Mouse (Mus musculus) retina, postnatal 7 days (tissue): ENCODE data around the gene Dynlt1f.
"Not testable (repeated sequence)": the region's sequence is repeated elsewhere in the genome, so short reads cannot be mapped to it uniquely, and the experiment has no call there.

Experiments used
- DNase-seq: peaks from one replicate; pipeline ENCODE4 v3.0.0-alpha.2; 2012; ENCODE audit warnings: low read depth, low spot score

Dynlt1f gene

GRCm38 (mm10) chr17:6661093-6661816 is 5.6 kb upstream of the Dynlt1f start:
- not testable (repeated sequence) for DNase-seq

GRCm38 (mm10) chr17:6660589-6660988 is 4.9 kb upstream of the Dynlt1f start:
- not testable (repeated sequence) for DNase-seq

GRCm38 (mm10) chr17:6658801-6659200 is 3.1 kb upstream of the Dynlt1f start, which contains the start of gene Sytl3:
Sytl3 (plus strand) TSS chr17:6659093.
- not testable (repeated sequence) for DNase-seq

- DNase-seq, result not testable (repeated sequence)
Observed at GRCm38 (mm10) chr17:6656471-6656870, 771 bp upstream of the Dynlt1f start.

GRCm38 (mm10) chr17:6655087-6655511 is 601 bp downstream of the Dynlt1f start:
- peak; percentile 68 for DNase-seq

GRCm38 (mm10) chr17:6653341-6653946 is 2.3 kb downstream of the Dynlt1f start:
- not testable (repeated sequence) for DNase-seq

- DNase-seq, result not testable (repeated sequence)
Observed at GRCm38 (mm10) chr17:6650904-6651565, 4.7 kb downstream of the Dynlt1f start.

GRCm38 (mm10) chr17:6647452-6647851 is 8.2 kb downstream of the Dynlt1f start:
- DNase-seq, result not testable (repeated sequence)

GRCm38 (mm10) chr17:6646841-6647240 is 8.9 kb downstream of the Dynlt1f start:
- not testable (repeated sequence) for DNase-seq

- not testable (repeated sequence) for DNase-seq
Observed at GRCm38 (mm10) chr17:6645668-6646067, 10.0 kb downstream of the Dynlt1f start.

- not testable (repeated sequence) for DNase-seq
Observed at GRCm38 (mm10) chr17:6644673-6645072, 11.0 kb downstream of the Dynlt1f start.

- DNase-seq, result not testable (repeated sequence)
Observed at GRCm38 (mm10) chr17:6644210-6644609, 11.5 kb downstream of the Dynlt1f start.

- DNase-seq, result not testable (repeated sequence)
Observed at GRCm38 (mm10) chr17:6640771-6641429, 14.8 kb downstream of the Dynlt1f start.

GRCm38 (mm10) chr17:6640044-6640637 is 15.6 kb downstream of the Dynlt1f start:
- not testable (repeated sequence) for DNase-seq

GRCm38 (mm10) chr17:6639486-6639885 is 16.2 kb downstream of the Dynlt1f start:
- DNase-seq, result not testable (repeated sequence)

GRCm38 (mm10) chr17:6638444-6638843 is 17.3 kb downstream of the Dynlt1f start:
- DNase-seq, result not testable (repeated sequence)

GRCm38 (mm10) chr17:6637434-6637833 is 18.3 kb downstream of the Dynlt1f start:
- not testable (repeated sequence) for DNase-seq

- no peak for DNase-seq
Observed at GRCm38 (mm10) chr17:6636861-6637260, 18.8 kb downstream of the Dynlt1f start.

GRCm38 (mm10) chr17:6635781-6636180 is 19.9 kb downstream of the Dynlt1f start:
- not testable (repeated sequence) for DNase-seq

GRCm38 (mm10) chr17:6632850-6633249 is 22.9 kb downstream of the Dynlt1f start:
- not testable (repeated sequence) for DNase-seq

- not testable (repeated sequence) for DNase-seq
Observed at GRCm38 (mm10) chr17:6630398-6630797, 25.3 kb downstream of the Dynlt1f start.
